Mouse (Mus musculus) bone marrow, adult 2 months (tissue): Measurements from ENCODE around the gene Tssk3.

Source experiments
- CTCF ChIP-seq: fragments of 200-500 bp; IDR thresholded peaks from 2 replicates; pipeline ENCODE4 v1.5.1; 2011; ENCODE audit warnings: low read length, control low read depth; ENCODE audit not compliant: control insufficient read depth, insufficient read depth
- POLR2A ChIP-seq: fragments of 200-500 bp; IDR thresholded peaks from 2 replicates; pipeline ENCODE4 v1.6.1; 2011; ENCODE audit warnings: low read depth, mild to moderate bottlenecking, control low read depth, low read length, borderline replicate concordance; ENCODE audit not compliant: control insufficient read depth

DNA sequence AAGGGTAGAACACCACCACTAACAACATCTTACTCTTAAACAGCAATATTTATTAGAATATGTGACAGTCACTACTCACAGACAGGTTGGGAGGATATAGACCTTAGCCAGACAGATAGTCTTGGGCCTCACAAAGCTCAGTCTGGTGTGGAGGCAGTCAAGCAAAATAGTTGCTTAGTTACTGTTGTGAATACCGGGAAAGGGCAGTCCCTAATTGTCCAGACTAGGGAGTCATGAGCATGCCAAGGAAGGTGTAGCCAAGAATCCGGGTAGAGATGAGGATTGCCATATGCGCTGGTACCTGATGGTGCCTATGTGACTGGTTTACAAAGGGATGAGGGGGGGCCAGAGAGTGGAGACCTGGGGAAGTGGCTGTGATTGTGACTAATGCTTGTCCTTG, 28.7 kb downstream of the Tssk3 start:
- TF ChIP-seq CTCF (no peak), POLR2A (no peak)
